Mouse (Mus musculus) brain, embryonic 14.5 days (tissue): ENCODE measurements around the gene Alk. TPM values are rescaled to one million over a fixed set of nuclear protein-coding genes. Genes with fewer than 3 reads are reported as not detected.

Source experiments
- DNase-seq: peaks from one replicate; pipeline ENCODE4 v3.0.0-alpha.2; 2011; ENCODE audit warnings: low read depth
- CTCF ChIP-seq: fragments of 200-500 bp; IDR thresholded peaks from 2 replicates; pipeline ENCODE4 v1.5.1; 2012; ENCODE audit warnings: inconsistent platforms, mild to moderate bottlenecking, moderate library complexity, borderline replicate concordance; ENCODE audit not compliant: insufficient read depth, insufficient read length; ENCODE audit errors: extremely low read depth
- POLR2A ChIP-seq: fragments of 200-500 bp; IDR thresholded peaks from 2 replicates; pipeline ENCODE4 v1.6.1; 2012; ENCODE audit warnings: mild to moderate bottlenecking, inconsistent platforms, borderline replicate concordance; ENCODE audit not compliant: poor library complexity, insufficient read depth, insufficient read length, severe bottlenecking; ENCODE audit errors: extremely low read depth
- polyA plus RNA-seq: library from polyadenylated mRNA; depleted of rRNA; stranded (reverse); fragments of >200 nt; gene quantifications from 2 replicates; pipeline ENCODE4 v1.2.3, GENCODE M21; 2012

The Alk gene
- polyA plus RNA-seq, 1 experiment, result 3.7 TPM

DNA sequence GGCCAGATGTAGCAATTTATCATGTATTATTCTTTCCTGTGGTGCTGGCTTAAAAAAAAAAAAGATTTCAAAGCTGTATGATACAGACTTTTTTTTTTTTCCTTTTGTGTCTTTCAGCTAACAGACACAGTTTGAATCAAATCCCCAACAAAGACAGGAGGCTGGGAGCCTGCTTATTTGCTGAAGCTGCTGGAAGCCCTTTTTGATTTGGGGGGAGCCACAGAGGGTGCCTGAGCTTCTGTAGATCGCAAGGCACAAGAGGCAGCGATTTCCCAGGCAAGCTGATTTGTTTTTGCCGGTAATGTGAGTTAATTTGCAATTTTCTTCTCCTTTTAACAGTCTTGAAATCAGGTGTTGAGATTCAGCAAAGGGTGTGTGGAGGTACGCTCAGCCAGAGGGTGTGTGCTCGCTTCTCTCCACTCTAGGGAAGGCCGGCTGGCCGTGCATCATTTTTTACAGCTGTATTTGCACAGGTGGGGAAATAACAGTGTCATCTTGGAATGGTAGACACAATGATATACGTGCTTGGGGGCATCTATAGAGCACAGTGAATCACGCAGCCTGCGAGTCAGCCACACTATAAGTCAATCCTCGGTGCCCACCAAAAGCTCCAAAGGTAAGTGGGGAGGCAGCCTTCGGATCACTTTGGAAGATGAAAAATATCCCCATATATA is 489.0 kb downstream of the Alk start:
- TF ChIP-seq POLR2A (no peak), CTCF (no peak)
- DNase-seq, result peak; percentile 74

DNA sequence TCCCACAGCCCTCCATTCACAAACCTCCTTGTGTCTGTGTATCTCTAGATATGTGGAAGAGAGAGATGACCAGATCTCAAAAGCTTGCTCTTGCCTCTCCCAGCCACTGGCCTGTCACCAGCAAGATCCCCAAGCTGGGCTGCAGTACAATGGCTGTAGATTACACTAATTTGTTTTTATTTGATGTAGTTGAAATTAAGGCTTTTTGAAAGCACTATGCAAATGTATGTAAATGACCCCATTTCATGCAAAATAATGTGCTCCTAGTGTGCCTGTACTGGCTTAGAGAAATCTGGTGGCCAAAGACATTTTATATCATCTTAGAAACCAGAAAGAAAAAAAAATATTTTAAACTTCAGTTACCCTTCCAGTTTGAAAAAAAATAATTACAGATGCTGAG is 492.4 kb downstream of the Alk start:
- TF ChIP-seq CTCF (no peak), POLR2A (no peak)
- DNase-seq, result peak; percentile 70

DNA sequence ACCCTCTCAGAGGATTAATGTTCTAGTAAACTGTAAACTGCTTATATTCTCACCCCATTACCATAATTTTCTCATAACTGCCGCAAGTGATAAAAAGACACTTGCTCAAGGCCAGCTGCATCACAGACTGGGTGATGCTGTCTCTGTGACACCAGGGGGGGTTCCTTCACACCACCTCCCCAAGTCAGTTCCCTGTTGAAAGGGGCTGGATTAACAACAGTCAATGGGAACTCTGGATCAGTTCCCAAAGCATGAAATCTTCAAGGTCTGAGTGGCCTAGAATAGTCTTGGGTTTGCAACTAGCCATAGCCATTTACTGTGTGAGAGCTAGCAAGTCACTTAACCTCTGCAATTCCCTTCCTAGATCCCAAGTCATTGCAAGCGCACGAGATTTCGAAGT is 492.9 kb downstream of the Alk start:
- TF ChIP-seq POLR2A (no peak), CTCF (no peak)
- DNase-seq, result peak; percentile 56

DNA sequence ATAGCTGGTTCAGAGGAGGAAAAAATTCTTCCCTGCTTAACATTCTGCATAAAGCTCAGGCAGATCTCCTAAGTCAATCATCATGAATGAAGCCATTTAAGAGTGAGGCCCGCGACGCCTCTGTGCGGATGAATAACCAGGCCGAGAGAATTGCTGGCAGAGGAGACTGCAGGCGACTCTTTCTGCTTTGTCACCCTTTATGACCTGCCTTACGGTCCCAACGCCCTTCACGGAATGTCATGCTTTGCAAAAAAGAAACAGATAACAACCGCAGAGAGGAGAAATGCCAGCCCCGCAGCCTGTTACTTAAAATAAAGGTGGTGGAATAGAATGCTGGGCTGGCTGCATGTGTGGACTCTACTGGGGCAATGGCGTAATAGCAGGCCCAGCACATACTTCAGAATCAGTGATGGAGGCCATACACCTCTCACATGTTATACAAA is 517.1 kb downstream of the Alk start:
- TF ChIP-seq CTCF (peak; percentile 4; the same call in 1 of the 2 replicates), POLR2A (no peak)
- DNase-seq, result peak; percentile 62

DNA sequence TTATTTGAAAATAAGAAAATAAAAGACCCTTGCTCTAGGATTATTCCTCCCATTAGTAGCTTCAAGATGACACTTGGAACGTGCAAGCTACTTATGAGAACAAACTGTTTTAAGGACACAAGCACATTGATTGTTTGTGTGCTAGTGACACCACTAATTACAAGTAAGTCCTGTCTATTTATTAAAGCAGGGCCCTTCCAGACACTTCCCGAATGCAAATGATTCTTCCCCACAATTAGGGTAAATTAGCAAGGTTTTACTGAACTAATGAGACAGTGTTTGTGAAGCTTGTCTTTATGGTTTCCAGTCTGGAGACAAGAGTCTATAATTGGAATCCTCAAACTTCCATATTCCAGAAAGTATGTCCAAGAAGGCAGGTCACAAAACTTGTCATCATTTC is 523.0 kb downstream of the Alk start:
- DNase-seq, result peak; percentile 70

DNA sequence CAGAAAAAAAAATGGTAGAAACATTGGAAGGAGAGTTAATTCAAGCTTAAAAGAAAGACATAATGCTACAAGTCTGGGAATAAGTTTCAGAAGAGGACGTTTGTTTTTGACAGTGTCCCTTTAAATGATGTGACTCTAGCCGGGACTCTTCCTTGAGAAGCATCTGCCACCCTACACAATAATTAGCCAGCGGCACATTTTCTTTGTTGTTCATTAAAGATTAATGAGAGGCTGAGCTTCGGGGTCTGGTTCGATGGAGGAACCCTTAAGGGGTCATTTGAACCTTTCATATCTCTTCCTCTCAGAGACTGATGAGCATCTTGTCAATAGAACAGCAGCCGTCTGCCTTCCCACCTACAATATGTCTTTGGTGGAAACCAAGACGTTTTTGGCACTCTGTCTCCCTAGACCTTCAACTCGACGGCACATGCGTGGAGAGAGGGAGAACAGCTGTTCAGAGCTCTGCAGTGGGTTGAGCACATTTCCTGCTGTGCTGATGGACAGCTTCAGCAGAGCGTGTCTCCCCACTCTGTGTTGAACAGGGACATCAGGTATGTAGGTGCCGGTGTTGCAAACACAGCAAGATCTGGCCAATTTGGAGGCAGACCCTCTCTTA is 528.0 kb downstream of the Alk start:
- DNase-seq, result peak; percentile 72

More for the DNA sequence above, 523.0 kb downstream of the Alk start:
- TF ChIP-seq POLR2A (no peak), CTCF (no peak)

DNA sequence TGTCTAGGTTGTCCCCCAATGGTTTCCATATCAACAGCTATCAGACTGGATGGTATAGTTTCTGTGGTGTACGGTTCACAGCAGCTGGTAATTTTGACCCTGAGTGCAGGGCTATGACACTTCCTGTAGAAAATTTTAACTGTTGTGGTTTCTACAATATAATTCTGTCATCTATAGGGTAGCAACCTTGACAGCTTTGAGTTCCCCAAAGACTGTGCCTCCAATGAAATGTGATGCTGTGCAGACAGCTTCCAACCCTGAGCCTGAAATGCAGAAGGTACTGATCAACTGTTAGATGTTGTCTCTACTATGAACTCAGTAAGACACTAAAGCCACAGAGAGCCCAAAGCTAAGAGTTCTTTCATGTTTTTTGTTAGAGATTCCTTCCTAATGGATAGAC is 532.6 kb downstream of the Alk start:
- TF ChIP-seq CTCF, result no peak
- TF ChIP-seq POLR2A, result no peak
- no peak for DNase-seq

More for the DNA sequence above, 528.0 kb downstream of the Alk start:
- no peak for TF ChIP-seq CTCF
- TF ChIP-seq POLR2A, result no peak

DNA sequence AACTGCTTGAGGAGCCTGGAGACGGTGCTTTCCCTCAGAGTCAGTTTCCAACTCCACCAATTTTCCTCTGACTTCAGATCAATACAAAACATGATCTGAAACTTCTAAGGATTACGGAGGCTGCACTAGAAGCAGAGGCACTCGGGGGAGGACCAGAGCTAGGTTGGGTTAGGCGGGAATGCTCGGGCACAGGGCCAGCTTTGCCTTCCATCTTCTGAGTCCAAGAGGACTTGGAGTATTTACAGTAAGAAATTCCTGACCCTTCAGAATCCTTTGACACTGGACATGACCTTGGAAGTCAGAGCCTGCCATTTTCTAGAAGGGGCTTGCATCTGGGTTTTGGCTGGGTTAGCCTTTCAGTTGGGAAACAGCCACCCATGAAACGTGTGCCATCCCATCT is 536.3 kb downstream of the Alk start:
- TF ChIP-seq POLR2A, result no peak
- no peak for TF ChIP-seq CTCF
- no peak for DNase-seq

DNA sequence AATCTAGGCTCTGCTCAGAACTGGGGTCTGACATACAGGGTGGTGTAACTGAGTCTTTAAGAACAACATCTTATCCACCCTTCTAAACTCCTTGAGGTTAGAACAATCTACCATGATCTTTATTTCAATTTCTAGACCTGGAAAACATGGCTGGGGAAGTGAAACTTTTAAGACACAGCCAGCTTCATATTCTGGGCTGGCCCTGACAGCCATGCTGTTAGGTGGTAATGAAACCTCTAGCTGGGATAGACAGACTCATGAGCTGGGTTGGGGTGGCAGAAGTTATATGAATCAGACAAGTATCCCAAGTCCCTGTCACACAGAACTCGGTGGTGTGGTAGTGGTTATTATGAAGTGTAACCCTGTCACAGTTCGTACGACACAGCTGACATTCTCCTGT is 541.4 kb downstream of the Alk start:
- TF ChIP-seq CTCF, result no peak
- TF ChIP-seq POLR2A, result no peak
- DNase-seq, result no peak

DNA sequence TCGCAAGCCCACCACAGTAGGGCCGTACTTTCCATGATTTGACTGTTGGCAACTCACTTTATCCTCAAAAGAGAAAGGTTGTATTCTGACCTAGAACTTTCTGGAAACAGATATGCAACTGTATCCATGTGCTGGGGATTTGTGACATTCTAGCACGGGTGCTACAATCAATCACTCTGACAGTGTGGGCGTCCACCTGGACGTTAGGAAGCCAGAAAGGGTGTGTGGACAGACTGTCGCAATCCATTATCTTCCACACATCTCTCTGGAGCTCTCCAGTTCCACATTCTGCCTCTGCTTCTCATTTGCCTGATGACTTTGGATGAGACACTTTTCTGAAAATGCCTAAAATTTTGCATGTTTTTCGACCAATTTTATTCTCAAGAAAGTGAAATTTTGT is 545.1 kb downstream of the Alk start:
- TF ChIP-seq CTCF (no peak), POLR2A (no peak)
- no peak for DNase-seq

DNA sequence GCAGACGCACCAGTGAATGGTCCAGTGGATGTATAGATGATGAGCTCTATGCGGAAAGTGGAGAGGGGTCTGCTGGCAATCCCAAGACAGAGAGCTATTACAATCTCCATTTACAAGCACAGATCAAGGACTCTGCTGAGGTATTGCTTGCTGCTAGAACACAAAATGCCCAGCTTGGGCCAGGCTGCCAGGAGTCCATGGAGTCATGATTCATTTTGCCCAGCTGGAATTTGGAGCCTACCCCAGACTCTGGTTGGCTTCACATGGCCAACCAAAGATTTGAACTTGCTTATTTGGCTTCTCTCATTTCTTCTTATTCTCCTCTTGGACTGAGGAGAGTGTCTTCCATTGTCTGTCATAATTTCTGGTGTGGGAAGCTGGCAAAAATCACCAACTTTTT is 558.8 kb downstream of the Alk start:
- no peak for DNase-seq
- TF ChIP-seq CTCF, result no peak
- no peak for TF ChIP-seq POLR2A
